Mouse (Mus musculus): ENCODE results near the gene Idh3b.

GRCm38 (mm10) chr2:130293009-130293408 is 8.7 kb upstream of the Idh3b start:
- TF ChIP-seq CTCF (conservative IDR thresholded peaks at IDR 0.05; ENCODE audit: insufficient read depth, insufficient read length, low read depth, low read length) (no peak), POLR2A (IDR thresholded peaks at IDR 0.05; ENCODE audit: low read depth, low read length) (no peak)
